Mouse (Mus musculus): Measurements from ENCODE around the gene Prrc2a.

Prrc2a gene

DNA sequence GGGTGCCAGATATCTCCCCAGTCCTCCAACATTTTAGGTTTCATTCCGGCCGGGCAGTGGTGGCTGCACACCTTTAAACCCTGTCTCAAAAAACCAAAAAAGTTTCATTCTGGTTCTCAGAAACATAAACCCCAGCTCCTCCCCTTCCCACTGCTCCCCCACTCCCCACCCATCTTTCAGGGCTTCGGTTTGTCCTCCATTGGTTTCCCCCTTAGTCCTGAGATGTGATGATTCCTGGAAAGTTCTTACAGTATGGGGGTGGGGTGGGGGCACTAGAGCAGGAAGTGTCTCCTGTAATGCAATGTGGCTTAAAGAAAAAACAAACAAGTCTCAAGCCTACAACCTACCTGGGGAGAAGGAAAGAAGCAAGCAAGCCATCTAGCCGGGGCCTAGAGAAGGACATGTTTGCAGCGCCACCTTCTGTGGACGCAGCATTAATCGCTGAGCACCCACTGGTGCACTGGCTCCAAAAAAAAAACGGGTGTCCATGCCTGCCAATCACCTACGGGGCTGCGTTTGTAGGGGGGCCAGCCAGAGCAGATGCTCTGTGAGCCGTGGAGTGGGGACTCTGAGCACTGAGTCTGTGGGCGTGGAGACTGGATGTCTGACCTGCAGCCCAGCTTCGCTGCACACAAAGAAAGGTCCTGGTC lies 58.8 kb downstream of the Prrc2a start:
- DNase-seq (ENCODE audit: low read depth, low spot score), result peak; percentile 44

DNA sequence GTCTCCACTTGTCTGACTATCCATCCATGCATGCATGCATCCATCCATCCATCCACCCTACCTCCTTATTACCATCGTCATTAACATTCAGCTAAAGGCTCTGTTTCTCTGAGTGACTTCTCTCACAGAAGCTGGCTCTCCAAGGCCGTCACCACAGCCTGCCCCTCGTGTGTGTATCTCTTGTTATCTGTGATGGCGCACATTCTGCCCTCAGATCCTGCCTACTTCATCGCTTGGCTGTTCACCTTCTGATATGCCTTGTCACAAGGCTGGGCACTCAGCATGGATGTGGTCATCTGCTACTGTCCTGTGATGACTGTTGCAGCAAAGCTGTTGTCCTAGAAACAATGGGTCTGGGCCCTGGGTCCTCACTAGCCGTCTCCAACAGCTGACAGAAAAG lies 59.9 kb downstream of the Prrc2a start:
- no peak for DNase-seq (ENCODE audit: low read depth, low spot score)

GRCm38 (mm10) chr17:35104079-35104478 lies 60.6 kb downstream of the Prrc2a start:
- no peak for DNase-seq (ENCODE audit: low read depth, low spot score)

DNA sequence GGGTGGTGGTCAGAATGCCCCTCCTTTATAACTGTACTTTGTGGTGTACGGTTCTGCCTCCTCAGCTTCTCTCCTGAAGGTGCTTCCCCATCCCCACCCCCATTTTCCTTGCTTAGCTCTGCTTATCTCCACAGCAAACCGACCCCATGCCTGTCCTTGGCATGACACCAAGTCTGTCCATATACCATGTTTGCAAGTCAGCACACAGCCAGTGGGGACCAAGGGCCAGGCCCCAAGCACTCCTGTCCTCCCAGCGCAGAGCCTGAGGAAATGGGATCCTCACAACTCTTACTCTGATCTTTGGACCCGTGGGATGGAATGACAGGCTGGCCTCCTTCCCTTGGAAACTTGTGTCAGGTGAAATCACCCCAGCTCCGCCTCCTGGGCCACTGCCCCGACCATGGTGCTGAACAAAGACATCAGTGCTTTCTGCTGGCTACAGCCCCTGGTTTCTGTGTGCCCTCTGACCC lies 61.4 kb downstream of the Prrc2a start:
- DNase-seq (ENCODE audit: low read depth, low spot score), result no peak

- DNase-seq (ENCODE audit: low read depth, low spot score), result no peak
Measured at GRCm38 (mm10) chr17:35102299-35102698, 62.4 kb downstream of the Prrc2a start.

GRCm38 (mm10) chr17:35101161-35101560 lies 63.5 kb downstream of the Prrc2a start:
- no peak for DNase-seq (ENCODE audit: low read depth, low spot score)

- no peak for DNase-seq (ENCODE audit: low read depth, low spot score)
Measured at GRCm38 (mm10) chr17:35100196-35100765, 64.4 kb downstream of the Prrc2a start.
